Mouse (Mus musculus) spleen, postnatal 4 days (tissue): ENCODE results near the gene B4galt2.

Experiments used
- DNase-seq, 2 experiments: peaks; one replicate each; pipeline ENCODE4 v3.0.0; 2022; ENCODE audit warnings: low spot score in 2 of 2

B4galt2 gene

GRCm38 (mm10) chr4:117835531-117836111, 47.7 kb downstream of the B4galt2 start:
- peak; percentile 81 to 89 for DNase-seq

- peak; percentile 84 to 90 for DNase-seq
Measured at GRCm38 (mm10) chr4:117834845-117835530, 48.3 kb downstream of the B4galt2 start.

GRCm38 (mm10) chr4:117834457-117834844, 48.8 kb downstream of the B4galt2 start, which contains the start of gene Slc6a9:
Gene Slc6a9, plus strand, starts transcription at chr4:117834506.
- DNase-seq = no peak

GRCm38 (mm10) chr4:117831920-117832691, 51.2 kb downstream of the B4galt2 start:
- DNase-seq = peak; percentile 81 to 83

- no peak for DNase-seq
Measured at GRCm38 (mm10) chr4:117831499-117831898, 51.8 kb downstream of the B4galt2 start.

GRCm38 (mm10) chr4:117830801-117831200, 52.5 kb downstream of the B4galt2 start:
- DNase-seq = no peak

- peak; percentile 86 to 89 for DNase-seq
Measured at GRCm38 (mm10) chr4:117830124-117830551, 53.1 kb downstream of the B4galt2 start.

GRCm38 (mm10) chr4:117829260-117830123, 53.8 kb downstream of the B4galt2 start:
- peak; percentile 82 to 88 for DNase-seq

- no peak for DNase-seq
Measured at GRCm38 (mm10) chr4:117828572-117829145, 54.6 kb downstream of the B4galt2 start.
